Mouse (Mus musculus): ENCODE results near the gene Ncf1. TPM values are rescaled to one million over a fixed set of nuclear protein-coding genes. Genes with fewer than 3 reads are reported as not detected.

Gene Ncf1
- polyA plus RNA-seq, 1 experiment = 3.0 TPM

DNA sequence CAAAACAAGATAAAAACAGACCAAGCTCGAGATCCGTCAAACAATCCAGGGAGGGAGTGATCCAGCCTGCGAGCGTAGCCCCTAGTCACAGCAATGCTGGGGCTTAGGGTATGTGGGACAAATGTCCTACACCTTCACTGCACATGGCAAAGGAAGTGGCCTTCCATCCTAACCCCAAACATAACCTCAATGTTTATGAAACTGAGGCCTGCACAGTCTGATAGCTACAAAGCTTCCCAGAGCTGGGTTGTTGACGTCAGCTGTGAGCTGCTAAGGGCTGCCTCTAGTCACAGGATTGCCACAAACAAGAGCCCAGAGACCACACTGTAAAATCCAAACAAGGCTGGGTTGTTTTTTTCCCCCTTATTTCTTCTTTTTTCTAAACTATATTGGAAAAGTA is 40.3 kb upstream of the Ncf1 start:
- WGBS = 91% methylated on average over 5 of the region's 5 CpGs
- H3K27me3 ChIP-seq (ENCODE audit: control insufficient read depth, insufficient read depth, low read length) = no peaks in the 10 kb centered on the region
- DNase-seq = no peak
- H3K27ac ChIP-seq (ENCODE audit: insufficient read depth, low read length) = no peak overlapping the region
- 0 out of 2 replicates have a peak, but pooled peaks cover 3% of the 10 kb centered on the region for H3K4me1 ChIP-seq (ENCODE audit: control insufficient read depth, insufficient read depth, low read length)
- no peak for TF ChIP-seq POLR2A (IDR thresholded peaks at IDR 0.05; ENCODE audit: borderline replicate concordance, insufficient read depth, low read length)
- TF ChIP-seq CTCF (IDR thresholded peaks at IDR 0.05; ENCODE audit: borderline replicate concordance, insufficient read depth, low read depth, low read length) = no peak
- H3K4me3 ChIP-seq (replicated peaks; ENCODE audit: insufficient read depth, low read depth, low read length) = no peak overlapping the region

DNA sequence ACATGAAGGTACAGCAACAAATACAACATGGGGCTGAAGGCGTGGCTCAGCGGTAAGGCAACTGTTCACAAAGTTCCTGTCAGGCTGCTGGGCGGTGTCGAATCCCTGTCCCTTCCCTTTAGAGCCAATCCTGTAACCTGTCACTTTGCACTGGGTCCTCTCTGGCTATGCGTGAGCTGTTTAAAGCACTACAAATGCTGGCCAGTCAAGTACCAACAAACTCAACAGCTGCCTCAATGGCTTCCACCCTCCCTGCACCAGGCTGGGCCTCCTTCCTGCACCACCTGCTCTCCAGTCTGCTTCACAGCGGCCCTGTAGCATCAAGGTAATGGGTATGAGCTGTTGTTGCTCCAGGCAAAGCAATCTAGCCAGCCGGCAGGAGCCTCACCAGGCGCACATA is 39.3 kb upstream of the Ncf1 start:
- TF ChIP-seq POLR2A (IDR thresholded peaks at IDR 0.05; ENCODE audit: borderline replicate concordance, insufficient read depth, low read length) (no peak), CTCF (IDR thresholded peaks at IDR 0.05; ENCODE audit: borderline replicate concordance, insufficient read depth, low read depth, low read length) (no peak)
- Histone ChIP-seq H3K27ac (ENCODE audit: insufficient read depth, low read length) (no peak overlapping the region), H3K4me1 (ENCODE audit: control insufficient read depth, insufficient read depth, low read length) (0 out of 2 replicates have a peak, but pooled peaks cover 3% of the 10 kb centered on the region), H3K4me3 (replicated peaks; ENCODE audit: insufficient read depth, low read depth, low read length) (no peak overlapping the region), H3K27me3 (ENCODE audit: control insufficient read depth, insufficient read depth, low read length) (no peaks in the 10 kb centered on the region)
- DNase-seq = no peak
- 88% methylated on average over 8 of the region's 8 CpGs for WGBS

DNA sequence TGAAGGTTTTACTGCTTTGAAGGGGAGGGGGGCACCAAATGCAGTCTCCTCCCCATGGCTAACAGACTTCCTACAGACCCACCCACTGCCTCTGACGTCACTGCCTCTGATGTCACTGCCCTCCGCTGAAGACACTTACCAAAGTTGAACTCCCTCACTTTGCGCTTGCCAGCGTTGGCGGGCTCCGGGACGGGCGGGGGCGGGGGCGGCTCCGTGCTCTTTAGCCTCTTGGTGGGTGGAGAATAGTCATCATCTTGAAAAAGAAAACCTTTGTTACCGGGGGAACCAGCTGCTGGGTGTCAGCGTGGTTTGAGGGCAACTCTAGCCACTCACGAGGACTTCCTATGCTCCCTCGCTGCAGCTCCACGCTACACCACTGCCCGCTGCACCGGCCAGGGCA is 37.0 kb upstream of the Ncf1 start:
- Histone ChIP-seq H3K4me1 (ENCODE audit: control insufficient read depth, insufficient read depth, low read length) (0 out of 2 replicates have a peak, but pooled peaks cover 3% of the 10 kb centered on the region), H3K27ac (ENCODE audit: insufficient read depth, low read length) (no peak overlapping the region), H3K4me3 (replicated peaks; ENCODE audit: insufficient read depth, low read depth, low read length) (no peak overlapping the region), H3K27me3 (ENCODE audit: control insufficient read depth, insufficient read depth, low read length) (no peaks in the 10 kb centered on the region)
- 87% methylated on average over 18 of the region's 18 CpGs for WGBS
- DNase-seq = no peak
- no peak for TF ChIP-seq POLR2A (IDR thresholded peaks at IDR 0.05; ENCODE audit: borderline replicate concordance, insufficient read depth, low read length)
- TF ChIP-seq CTCF (IDR thresholded peaks at IDR 0.05; ENCODE audit: borderline replicate concordance, insufficient read depth, low read depth, low read length) = no peak

DNA sequence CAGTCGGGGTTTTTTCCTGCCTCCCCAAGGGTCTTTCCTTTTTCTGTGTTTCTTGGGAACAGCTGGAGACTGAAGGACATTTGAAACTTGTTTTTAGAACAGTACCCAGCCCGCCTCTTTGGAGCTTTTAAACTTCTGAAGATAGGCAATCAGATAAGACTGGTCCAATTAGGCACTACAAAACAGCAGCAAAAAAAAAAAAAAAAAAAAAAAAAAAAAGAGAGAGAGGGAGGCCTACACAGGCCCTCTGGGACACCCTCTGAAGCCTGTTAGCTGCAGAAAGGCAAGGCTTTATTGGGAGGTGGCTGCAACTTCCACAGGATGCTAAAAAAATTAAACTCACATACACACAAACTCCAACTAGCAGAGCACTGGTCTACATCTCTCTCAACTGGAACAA is 36.5 kb upstream of the Ncf1 start:
- no peak for TF ChIP-seq CTCF (IDR thresholded peaks at IDR 0.05; ENCODE audit: borderline replicate concordance, insufficient read depth, low read depth, low read length)
- TF ChIP-seq POLR2A (IDR thresholded peaks at IDR 0.05; ENCODE audit: borderline replicate concordance, insufficient read depth, low read length) = no peak
- 84% methylated on average over 2 of the region's 2 CpGs for WGBS
- Histone ChIP-seq H3K27ac (ENCODE audit: insufficient read depth, low read length) (no peak overlapping the region), H3K4me3 (replicated peaks; ENCODE audit: insufficient read depth, low read depth, low read length) (no peak overlapping the region), H3K27me3 (ENCODE audit: control insufficient read depth, insufficient read depth, low read length) (no peaks in the 10 kb centered on the region), H3K4me1 (ENCODE audit: control insufficient read depth, insufficient read depth, low read length) (peaks cover 5% of the 10 kb centered on the region)
- DNase-seq = no peak

DNA sequence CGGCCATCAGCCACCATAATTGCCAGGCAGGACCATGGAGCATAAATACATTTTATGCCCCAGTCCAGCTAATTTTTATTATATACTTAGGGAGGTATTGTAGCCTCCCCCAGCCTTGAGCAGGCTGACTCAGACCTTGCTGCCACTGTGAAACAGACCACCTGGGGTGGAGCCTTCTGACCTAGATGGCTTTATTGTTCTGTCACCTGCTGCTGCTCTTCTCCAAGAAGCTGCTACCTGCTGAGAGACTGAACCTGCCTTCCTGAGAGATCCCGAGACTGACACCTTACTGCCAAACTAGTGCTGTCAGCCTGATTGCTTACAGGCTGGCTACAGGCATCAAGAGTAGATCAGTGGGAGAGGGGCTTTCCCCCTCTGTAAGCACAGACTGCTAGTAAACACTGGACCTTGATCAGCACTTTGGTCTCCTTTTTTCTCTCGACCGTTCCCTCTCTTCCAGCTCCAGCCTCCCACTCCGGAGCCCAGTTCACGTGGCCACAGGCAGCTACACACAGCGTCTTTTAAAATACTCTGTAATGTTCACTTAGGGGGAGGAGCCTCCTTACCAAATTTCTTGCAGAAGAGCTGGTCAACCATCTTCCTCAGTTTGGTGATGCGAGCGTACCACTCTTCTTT is 30.7 kb upstream of the Ncf1 start:
- TF ChIP-seq POLR2A (IDR thresholded peaks at IDR 0.05; ENCODE audit: borderline replicate concordance, insufficient read depth, low read length) (no peak), CTCF (IDR thresholded peaks at IDR 0.05; ENCODE audit: borderline replicate concordance, insufficient read depth, low read depth, low read length) (no peak)
- WGBS = 51% methylated on average over 9 of the region's 9 CpGs

DNA sequence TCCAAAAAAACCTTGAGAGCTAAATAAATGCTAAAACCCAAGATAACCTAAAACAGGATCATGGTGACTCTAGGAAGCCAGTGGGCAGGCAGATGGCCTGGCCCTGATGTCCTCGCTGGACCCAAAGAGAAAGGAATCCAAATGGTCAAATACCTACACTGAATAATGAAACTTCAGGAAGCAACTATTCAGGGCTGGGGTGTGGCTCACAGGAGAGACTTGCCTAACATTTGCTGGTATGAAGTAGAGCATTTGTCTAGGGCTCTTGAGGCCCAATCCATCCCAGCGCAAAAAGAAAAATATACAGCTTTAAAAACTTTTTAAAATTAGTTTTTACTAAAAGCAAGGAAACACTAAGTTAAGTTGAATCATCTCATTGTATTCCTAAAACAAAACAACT is 29.5 kb upstream of the Ncf1 start:
- WGBS = 70% methylated on average over 2 of the region's 2 CpGs

More for the DNA sequence above, 30.7 kb upstream of the Ncf1 start:
- peaks cover 12% of the 10 kb centered on the region for H3K4me1 ChIP-seq (ENCODE audit: control insufficient read depth, insufficient read depth, low read length)
- H3K27me3 ChIP-seq (ENCODE audit: control insufficient read depth, insufficient read depth, low read length) = no peaks in the 10 kb centered on the region
- H3K27ac ChIP-seq (ENCODE audit: insufficient read depth, low read length) = 0 out of 2 replicates have a peak overlapping the region, but pooled peaks have one; percentile 24
- DNase-seq = peak; percentile 38 to 67
- H3K4me3 ChIP-seq (replicated peaks; ENCODE audit: insufficient read depth, low read depth, low read length) = no peak overlapping the region

DNA sequence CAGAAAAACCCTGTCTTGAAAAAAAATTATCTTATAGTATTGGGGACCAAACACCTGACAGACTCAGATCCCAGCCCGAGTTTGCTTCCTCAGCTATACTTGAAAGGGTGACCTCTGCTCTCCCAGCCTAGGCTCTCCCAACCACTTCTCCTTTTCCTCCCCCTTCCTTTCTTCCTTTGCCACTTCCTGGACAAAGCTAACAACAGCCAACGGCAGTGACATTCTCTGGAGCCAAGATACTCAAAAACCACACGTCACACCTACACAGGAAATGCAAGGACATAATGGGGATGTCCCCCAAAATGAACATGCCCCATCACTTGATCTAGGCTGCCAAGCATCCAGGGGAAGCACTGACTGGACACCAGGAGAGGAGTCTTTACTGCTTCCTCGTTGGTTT is 29.0 kb upstream of the Ncf1 start:
- WGBS = 72% methylated on average over 4 of the region's 4 CpGs

More for the DNA sequence above, 29.5 kb upstream of the Ncf1 start:
- no peak for DNase-seq
- TF ChIP-seq POLR2A (IDR thresholded peaks at IDR 0.05; ENCODE audit: borderline replicate concordance, insufficient read depth, low read length) (no peak), CTCF (IDR thresholded peaks at IDR 0.05; ENCODE audit: borderline replicate concordance, insufficient read depth, low read depth, low read length) (no peak)
- H3K27me3 ChIP-seq (ENCODE audit: control insufficient read depth, insufficient read depth, low read length) = no peaks in the 10 kb centered on the region
- H3K4me3 ChIP-seq (replicated peaks; ENCODE audit: insufficient read depth, low read depth, low read length) = no peak overlapping the region
- peaks cover 12% of the 10 kb centered on the region for H3K4me1 ChIP-seq (ENCODE audit: control insufficient read depth, insufficient read depth, low read length)
- H3K27ac ChIP-seq (ENCODE audit: insufficient read depth, low read length) = no peak overlapping the region

DNA sequence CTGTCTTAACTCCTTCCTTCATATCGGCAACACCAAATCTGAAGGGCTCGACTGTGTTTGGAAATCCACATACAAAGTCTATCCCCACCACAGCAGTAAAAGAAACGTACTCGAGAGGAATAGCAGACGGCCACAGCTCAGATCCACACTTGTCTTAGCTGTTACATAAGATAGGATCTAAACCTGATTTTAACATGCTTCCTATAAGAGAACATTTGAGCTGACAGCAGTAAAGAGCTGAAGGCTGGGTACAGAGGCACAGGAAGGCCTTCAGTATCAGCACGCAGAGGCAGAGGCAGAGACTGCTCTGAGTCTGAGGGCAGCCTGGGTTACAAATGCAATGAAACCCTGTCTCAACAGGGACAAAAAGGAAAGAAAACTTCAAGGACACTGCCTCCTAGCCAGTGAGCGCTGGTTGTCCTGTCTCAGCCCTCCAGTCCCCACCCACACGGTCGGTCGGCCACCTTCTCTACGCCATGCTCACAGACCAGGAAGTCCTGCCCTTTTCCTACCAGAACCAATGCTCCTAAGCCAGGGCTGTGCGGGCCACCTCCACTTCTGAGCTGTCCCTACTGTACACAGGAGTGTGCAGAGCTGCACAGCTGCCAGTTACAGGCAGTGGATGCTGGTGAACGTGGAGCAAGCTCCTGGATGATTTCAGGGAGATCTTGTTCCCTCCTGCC is 28.1 kb upstream of the Ncf1 start:
- no peaks in the 10 kb centered on the region for H3K27me3 ChIP-seq (ENCODE audit: control insufficient read depth, insufficient read depth, low read length)
- no peak overlapping the region for H3K4me3 ChIP-seq (replicated peaks; ENCODE audit: insufficient read depth, low read depth, low read length)
- no peak for TF ChIP-seq POLR2A (IDR thresholded peaks at IDR 0.05; ENCODE audit: borderline replicate concordance, insufficient read depth, low read length)
- no peak for TF ChIP-seq CTCF (IDR thresholded peaks at IDR 0.05; ENCODE audit: borderline replicate concordance, insufficient read depth, low read depth, low read length)
- H3K27ac ChIP-seq (ENCODE audit: insufficient read depth, low read length) = no peak overlapping the region
- WGBS = 91% methylated on average over 13 of the region's 13 CpGs
- peaks cover 12% of the 10 kb centered on the region for H3K4me1 ChIP-seq (ENCODE audit: control insufficient read depth, insufficient read depth, low read length)
- DNase-seq = no peak

More for the DNA sequence above, 29.0 kb upstream of the Ncf1 start:
- H3K27me3 ChIP-seq (ENCODE audit: control insufficient read depth, insufficient read depth, low read length) = no peaks in the 10 kb centered on the region
- H3K4me3 ChIP-seq (replicated peaks; ENCODE audit: insufficient read depth, low read depth, low read length) = no peak overlapping the region
- no peak for DNase-seq
- peaks cover 12% of the 10 kb centered on the region for H3K4me1 ChIP-seq (ENCODE audit: control insufficient read depth, insufficient read depth, low read length)
- TF ChIP-seq POLR2A (IDR thresholded peaks at IDR 0.05; ENCODE audit: borderline replicate concordance, insufficient read depth, low read length) = no peak
- no peak for TF ChIP-seq CTCF (IDR thresholded peaks at IDR 0.05; ENCODE audit: borderline replicate concordance, insufficient read depth, low read depth, low read length)
- H3K27ac ChIP-seq (ENCODE audit: insufficient read depth, low read length) = no peak overlapping the region

Data from cerebellum, adult 2 months (tissue).